Mouse (Mus musculus) thymus, adult 2 months (tissue): ENCODE results near the gene Otx2. TPM values are rescaled to one million over a fixed set of nuclear protein-coding genes. Genes with fewer than 3 reads are reported as not detected.
"Not testable (repeated sequence)": the region's sequence is repeated elsewhere in the genome, so short reads cannot be mapped to it uniquely, and the experiment has no call there.

ENCODE experiments used
- DNase-seq: peaks from one replicate; pipeline ENCODE4 v3.0.0; 2021
- H3K27ac ChIP-seq: fragments of 200-500 bp; 2 replicates; pipeline ENCODE4 v1.5.1; 2012; ENCODE audit warnings: low read length, control low read depth; ENCODE audit not compliant: control insufficient read depth, insufficient read depth
- H3K27me3 ChIP-seq: fragments of 200-500 bp; 2 replicates; pipeline ENCODE4 v1.6.1; 2012; ENCODE audit warnings: mild to moderate bottlenecking, low read length, moderate library complexity, mixed read lengths; ENCODE audit not compliant: control insufficient read depth, insufficient read depth
- H3K36me3 ChIP-seq: fragments of 200-500 bp; 2 replicates; pipeline ENCODE4 v1.6.1; 2012; ENCODE audit warnings: mild to moderate bottlenecking, low read length, moderate library complexity; ENCODE audit not compliant: control insufficient read depth, insufficient read depth
- H3K4me1 ChIP-seq: fragments of 200-500 bp; replicated peaks from 2 replicates; pipeline ENCODE4 v1.6.1; 2012; ENCODE audit warnings: low read length; ENCODE audit not compliant: control insufficient read depth, insufficient read depth
- H3K4me3 ChIP-seq: fragments of 200-500 bp; 2 replicates; pipeline ENCODE4 v1.5.1; 2012; ENCODE audit warnings: mild to moderate bottlenecking, low read length, control low read depth, moderate library complexity; ENCODE audit not compliant: control insufficient read depth, insufficient read depth
- CTCF ChIP-seq: fragments of 200-500 bp; IDR thresholded peaks from 2 replicates; pipeline ENCODE4 v1.5.1; 2012; ENCODE audit warnings: mild to moderate bottlenecking, control low read depth, low read length, moderate library complexity, borderline replicate concordance; ENCODE audit not compliant: control insufficient read depth, poor library complexity, insufficient read depth; ENCODE audit errors: extremely low read depth
- POLR2A ChIP-seq: fragments of 200-500 bp; IDR thresholded peaks from 2 replicates; pipeline ENCODE4 v1.6.1; 2012; ENCODE audit warnings: mild to moderate bottlenecking, low read length, control low read depth, moderate library complexity; ENCODE audit not compliant: control insufficient read depth, poor library complexity, insufficient read depth; ENCODE audit errors: extremely low read depth
- WGBS: fragments of 180-500 bp; shearing (Covaris S2); methylation state at CpG from one replicate; pipeline ENCODE4 v1.1.7; 2018; 5-methylcytosine and 5-hydroxymethylcytosine counted together
- polyA plus RNA-seq: library from polyadenylated mRNA; depleted of rRNA; stranded (reverse); fragments of >200 nt; gene quantifications from 2 replicates; pipeline ENCODE4 v1.2.3, GENCODE M21; 2012

Otx2 gene
- polyA plus RNA-seq, 1 experiment, result not detected

DNA sequence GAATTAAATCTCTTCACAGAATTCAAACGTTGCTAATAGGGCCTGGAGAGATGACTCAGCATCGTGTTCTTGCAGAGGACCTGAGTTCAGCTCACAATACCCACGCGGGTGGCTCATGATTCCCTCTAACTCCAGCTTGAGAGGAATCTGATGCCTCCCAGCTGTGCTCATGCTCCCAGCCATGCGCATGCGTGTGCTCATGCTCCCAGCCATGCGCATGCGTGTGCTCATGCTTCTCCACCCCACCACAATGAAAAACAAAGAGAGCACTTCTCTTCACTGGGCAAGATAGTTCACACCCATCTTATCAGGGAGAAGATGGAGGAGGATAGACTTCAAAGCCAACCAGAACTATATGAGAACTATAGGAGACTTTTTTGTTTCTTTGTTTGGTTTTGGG lies 41.3 kb downstream of the Otx2 start:
- Histone ChIP-seq H3K27me3 (no peaks in the 10 kb centered on the region), H3K36me3 (no peaks in the 10 kb centered on the region), H3K27ac (no peak overlapping the region), H3K4me3 (no peak overlapping the region), H3K4me1 (no peaks in the 10 kb centered on the region)
- 90% methylated on average over 8 of the region's 8 CpGs for WGBS
- TF ChIP-seq POLR2A, result no peak
- TF ChIP-seq CTCF, result no peak
- DNase-seq, result no peak

- no peak overlapping the region for H3K27ac ChIP-seq
- H3K27me3 ChIP-seq, result no peaks in the 10 kb centered on the region
- no peak for DNase-seq
- H3K36me3 ChIP-seq, result no peaks in the 10 kb centered on the region
- WGBS, result 87% methylated on average over 2 of the region's 2 CpGs
- no peaks in the 10 kb centered on the region for H3K4me1 ChIP-seq
- no peak overlapping the region for H3K4me3 ChIP-seq
- TF ChIP-seq CTCF (no peak), POLR2A (no peak)
Observed at GRCm38 (mm10) chr14:48631486-48631885, 42.1 kb downstream of the Otx2 start.

DNA sequence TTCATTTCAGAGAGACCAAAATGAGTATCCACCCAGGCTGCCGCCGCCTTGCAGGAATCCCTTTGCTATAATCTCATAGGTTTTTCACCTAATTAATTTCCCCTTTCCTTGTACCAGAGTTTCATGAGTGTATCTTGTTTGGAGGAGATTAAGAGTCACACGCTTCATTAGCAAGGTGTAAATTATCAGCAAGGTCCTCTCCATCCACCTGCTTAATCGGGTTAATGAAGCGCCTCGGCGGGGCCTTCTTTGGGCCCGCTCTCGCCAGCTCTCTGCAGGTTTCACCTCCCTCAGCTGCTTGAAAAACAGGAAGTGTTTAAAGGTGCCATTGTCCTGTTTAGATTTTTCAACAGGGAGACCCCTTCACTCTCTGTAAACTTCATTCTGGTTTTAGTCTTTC lies 44.2 kb downstream of the Otx2 start:
- H3K27ac ChIP-seq, result no peak overlapping the region
- H3K4me1 ChIP-seq, result no peaks in the 10 kb centered on the region
- H3K4me3 ChIP-seq, result no peak overlapping the region
- DNase-seq, result no peak
- TF ChIP-seq CTCF (no peak), POLR2A (no peak)
- H3K27me3 ChIP-seq, result no peaks in the 10 kb centered on the region
- WGBS, result 94% methylated on average over 9 of the region's 9 CpGs
- H3K36me3 ChIP-seq, result no peaks in the 10 kb centered on the region

GRCm38 (mm10) chr14:48626271-48626670 lies 47.3 kb downstream of the Otx2 start:
- Histone ChIP-seq H3K27ac (no peak overlapping the region), H3K4me3 (no peak overlapping the region), H3K27me3 (no peaks in the 10 kb centered on the region), H3K4me1 (no peaks in the 10 kb centered on the region), H3K36me3 (no peaks in the 10 kb centered on the region)
- no peak for TF ChIP-seq POLR2A
- no peak for TF ChIP-seq CTCF
- 87% methylated on average over 4 of the region's 4 CpGs for WGBS
- DNase-seq, result no peak

GRCm38 (mm10) chr14:48625331-48625694 lies 48.3 kb downstream of the Otx2 start:
- Histone ChIP-seq H3K36me3 (no peaks in the 10 kb centered on the region), H3K4me3 (no peak overlapping the region), H3K27ac (no peak overlapping the region), H3K4me1 (no peaks in the 10 kb centered on the region), H3K27me3 (no peaks in the 10 kb centered on the region)
- DNase-seq, result no peak
- 90% methylated on average over 6 of the region's 6 CpGs for WGBS
- no peak for TF ChIP-seq POLR2A
- TF ChIP-seq CTCF, result no peak

GRCm38 (mm10) chr14:48624596-48625330 lies 48.9 kb downstream of the Otx2 start:
- TF ChIP-seq POLR2A (no peak), CTCF (no peak)
- Histone ChIP-seq H3K27ac (no peak overlapping the region), H3K4me3 (no peak overlapping the region), H3K4me1 (no peaks in the 10 kb centered on the region), H3K27me3 (no peaks in the 10 kb centered on the region), H3K36me3 (no peaks in the 10 kb centered on the region)
- DNase-seq, result no peak
- 91% methylated on average over 9 of the region's 9 CpGs for WGBS

DNA sequence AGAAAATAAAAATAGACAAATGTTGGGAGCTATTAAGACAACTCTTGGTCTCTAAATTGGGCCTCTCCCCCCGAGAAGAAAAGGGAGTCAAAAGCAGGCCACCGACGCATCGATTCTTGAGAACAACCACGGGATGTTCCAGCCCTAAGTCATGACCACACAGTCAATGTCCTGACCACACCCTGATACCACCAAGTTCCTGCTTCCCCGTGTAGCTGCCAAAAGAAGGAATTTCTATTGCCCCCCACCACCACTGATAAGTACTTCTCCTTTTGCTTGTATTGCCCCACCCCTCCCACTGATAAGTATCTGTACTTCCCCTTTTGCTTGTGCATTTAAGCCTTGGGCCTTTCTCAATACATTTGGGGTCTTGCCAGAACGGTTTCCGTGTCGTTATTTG lies 50.9 kb downstream of the Otx2 start:
- 62% methylated on average over 9 of the region's 9 CpGs for WGBS
- not testable (repeated sequence) for H3K27me3 ChIP-seq, H3K4me3 ChIP-seq, H3K36me3 ChIP-seq, H3K4me1 ChIP-seq, DNase-seq, H3K27ac ChIP-seq
